Mouse (Mus musculus): Measurements from ENCODE around the gene Snx17. TPM values are rescaled to one million over a fixed set of nuclear protein-coding genes. Genes with fewer than 3 reads are reported as not detected.

The Snx17 gene
- 35.3 and 42.8 TPM in 2 replicates for total RNA-seq (2014; fragmentation: Nextera tagmentation)
- total RNA-seq (2017), result 56.5 and 65.1 TPM in 2 replicates
- polyA plus RNA-seq (2012), result 36.0 and 37.0 TPM in 2 replicates

- DNase-seq (ENCODE audit: low spot score), result peak; percentile 86
- ATAC-seq (ENCODE audit: extremely low read depth, insufficient number of reproducible peaks, low FRiP score, poor library complexity, severe bottlenecking), result peak; percentile 89
- Histone ChIP-seq H3K9me3 (replicated peaks) (no peaks in the 10 kb centered on the region), H3K27me3 (ENCODE audit: insufficient read depth, low read length) (no peaks in the 10 kb centered on the region), H3K4me1 (ENCODE audit: insufficient read depth, low read depth, low read length) (peaks cover 55% of the 10 kb centered on the region), H3K36me3 (replicated peaks) (peaks cover 74% of the 10 kb centered on the region), H3K4me3 (ENCODE audit: low read depth, low read length) (peak within 1 kb of the TSS; percentile 88)
- no peak for TF ChIP-seq GATA1 (IDR thresholded peaks at IDR 0.05; ENCODE audit: borderline replicate concordance, low read length)
- no peak for TF ChIP-seq CTCF (IDR thresholded peaks at IDR 0.05; ENCODE audit: low read depth, low read length)
- no peak for TF ChIP-seq POLR2AphosphoS5 (IDR thresholded peaks at IDR 0.05; ENCODE audit: insufficient replicate concordance, low read depth, low read length)
- TF ChIP-seq TAL1 (conservative IDR thresholded peaks at IDR 0.05; ENCODE audit: low read depth, low read length), result no peak
- TF ChIP-seq GATA2 (IDR thresholded peaks at IDR 0.05; ENCODE audit: borderline replicate concordance, low read depth, low read length), result no peak
Observed at GRCm38 (mm10) chr5:31192939-31193630, at the start of gene Snx17, which contains the start of gene Eif2b4. Gene Snx17, plus strand, starts transcription at chr5:31193227. Gene Eif2b4, minus strand, starts transcription at chr5:31193430.

DNA sequence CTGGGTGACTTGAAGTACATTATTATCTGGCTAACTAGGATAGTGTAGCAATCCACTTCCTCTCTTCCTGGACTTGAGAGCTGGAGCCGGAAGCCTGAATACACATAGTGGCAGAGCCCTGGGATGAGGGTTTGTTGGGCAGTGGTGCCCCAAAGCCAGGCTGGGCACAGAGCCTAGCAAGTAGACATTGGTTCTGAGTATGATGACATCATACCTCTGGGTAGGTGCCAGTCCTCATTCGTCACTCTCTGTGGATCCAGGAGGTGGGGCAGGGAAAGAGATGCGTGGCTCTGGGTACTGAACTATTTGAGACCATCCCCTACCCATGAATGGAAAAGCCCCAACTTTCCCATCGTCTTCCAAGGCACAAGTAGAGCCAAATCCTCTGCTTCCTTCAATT, 43.2 kb upstream of the Snx17 start:
- peaks cover 75% of the 10 kb centered on the region for H3K36me3 ChIP-seq (replicated peaks)
- no peak overlapping the region for H3K4me3 ChIP-seq (ENCODE audit: low read depth, low read length)
- peaks cover 30% of the 10 kb centered on the region for H3K4me1 ChIP-seq (ENCODE audit: insufficient read depth, low read depth, low read length)
- no peak for DNase-seq (ENCODE audit: low spot score)
- no peaks in the 10 kb centered on the region for H3K27me3 ChIP-seq (ENCODE audit: insufficient read depth, low read length)
- no peaks in the 10 kb centered on the region for H3K9me3 ChIP-seq (replicated peaks)
- TF ChIP-seq CTCF (IDR thresholded peaks at IDR 0.05; ENCODE audit: low read depth, low read length), result no peak
- TF ChIP-seq GATA2 (IDR thresholded peaks at IDR 0.05; ENCODE audit: borderline replicate concordance, low read depth, low read length), result no peak
- no peak for ATAC-seq (ENCODE audit: extremely low read depth, insufficient number of reproducible peaks, low FRiP score, poor library complexity, severe bottlenecking)

GRCm38 (mm10) chr5:31151746-31152145, 41.3 kb upstream of the Snx17 start:
- H3K4me1 ChIP-seq (ENCODE audit: insufficient read depth, low read depth, low read length), result peaks cover 36% of the 10 kb centered on the region
- TF ChIP-seq TAL1 (conservative IDR thresholded peaks at IDR 0.05; ENCODE audit: low read depth, low read length) (no peak), GATA2 (IDR thresholded peaks at IDR 0.05; ENCODE audit: borderline replicate concordance, low read depth, low read length) (no peak), GATA1 (IDR thresholded peaks at IDR 0.05; ENCODE audit: borderline replicate concordance, low read length) (no peak), CTCF (IDR thresholded peaks at IDR 0.05; ENCODE audit: low read depth, low read length) (no peak), POLR2AphosphoS5 (IDR thresholded peaks at IDR 0.05; ENCODE audit: insufficient replicate concordance, low read depth, low read length) (no peak)
- H3K27me3 ChIP-seq (ENCODE audit: insufficient read depth, low read length), result no peaks in the 10 kb centered on the region
- H3K4me3 ChIP-seq (ENCODE audit: low read depth, low read length), result no peak overlapping the region
- no peak for ATAC-seq (ENCODE audit: extremely low read depth, insufficient number of reproducible peaks, low FRiP score, poor library complexity, severe bottlenecking)
- H3K36me3 ChIP-seq (replicated peaks), result peaks cover 69% of the 10 kb centered on the region
- H3K9me3 ChIP-seq (replicated peaks), result no peaks in the 10 kb centered on the region
- DNase-seq (ENCODE audit: low spot score), result no peak

DNA sequence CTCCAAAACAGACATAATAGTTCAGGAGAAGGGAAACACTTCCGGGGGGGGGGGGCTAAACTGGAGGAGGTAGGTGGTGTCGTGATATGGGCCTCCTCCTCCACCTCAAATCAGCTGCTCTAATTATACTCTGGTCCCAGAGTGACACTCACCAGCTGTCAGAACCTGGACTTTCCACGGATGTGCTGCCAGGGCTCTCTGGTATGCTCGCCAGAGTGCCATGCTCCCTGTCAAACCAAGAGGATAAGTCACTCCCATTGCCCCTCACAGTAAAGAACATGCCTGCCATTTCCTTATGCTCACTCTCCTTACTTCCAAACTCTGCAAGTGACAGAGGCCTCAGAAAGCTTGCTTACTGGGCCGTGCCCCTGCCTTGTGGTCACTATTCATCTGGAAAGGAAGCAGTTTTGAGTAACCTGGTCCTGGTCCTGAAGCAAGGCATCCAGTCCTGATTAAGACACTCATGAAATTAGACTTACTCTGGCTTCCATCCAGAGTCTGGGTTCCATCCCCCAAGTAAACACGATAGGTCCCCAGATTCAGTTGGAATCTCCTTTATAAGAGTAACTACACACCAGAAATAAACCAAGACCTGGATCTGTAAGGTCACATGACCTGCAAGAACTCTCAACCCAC, 39.4 kb upstream of the Snx17 start:
- TF ChIP-seq TAL1 (conservative IDR thresholded peaks at IDR 0.05; ENCODE audit: low read depth, low read length) (no peak), GATA1 (IDR thresholded peaks at IDR 0.05; ENCODE audit: borderline replicate concordance, low read length) (no peak)
- Histone ChIP-seq H3K9me3 (replicated peaks) (no peaks in the 10 kb centered on the region), H3K4me3 (ENCODE audit: low read depth, low read length) (peak overlapping the region; percentile 84), H3K36me3 (replicated peaks) (peaks cover 69% of the 10 kb centered on the region), H3K27me3 (ENCODE audit: insufficient read depth, low read length) (no peaks in the 10 kb centered on the region), H3K4me1 (ENCODE audit: insufficient read depth, low read depth, low read length) (peaks cover 33% of the 10 kb centered on the region)
- DNase-seq (ENCODE audit: low spot score), result no peak
- no peak for ATAC-seq (ENCODE audit: extremely low read depth, insufficient number of reproducible peaks, low FRiP score, poor library complexity, severe bottlenecking)

GRCm38 (mm10) chr5:31154152-31154553, 38.9 kb upstream of the Snx17 start, which contains the start of gene Mpv17:
Gene Mpv17, minus strand, starts transcription at chr5:31154251.
- Histone ChIP-seq H3K4me1 (ENCODE audit: insufficient read depth, low read depth, low read length) (peaks cover 33% of the 10 kb centered on the region), H3K4me3 (ENCODE audit: low read depth, low read length) (peak within 1 kb of the TSS; percentile 84), H3K9me3 (replicated peaks) (no peaks in the 10 kb centered on the region), H3K27me3 (ENCODE audit: insufficient read depth, low read length) (no peaks in the 10 kb centered on the region), H3K36me3 (replicated peaks) (peaks cover 72% of the 10 kb centered on the region)
- peak; percentile 90 for DNase-seq (ENCODE audit: low spot score)
- TF ChIP-seq GATA2 (IDR thresholded peaks at IDR 0.05; ENCODE audit: borderline replicate concordance, low read depth, low read length) (no peak), POLR2AphosphoS5 (IDR thresholded peaks at IDR 0.05; ENCODE audit: insufficient replicate concordance, low read depth, low read length) (no peak), TAL1 (conservative IDR thresholded peaks at IDR 0.05; ENCODE audit: low read depth, low read length) (no peak), CTCF (IDR thresholded peaks at IDR 0.05; ENCODE audit: low read depth, low read length) (no peak), GATA1 (IDR thresholded peaks at IDR 0.05; ENCODE audit: borderline replicate concordance, low read length) (no peak)
- ATAC-seq (ENCODE audit: extremely low read depth, insufficient number of reproducible peaks, low FRiP score, poor library complexity, severe bottlenecking), result peak; percentile 92

DNA sequence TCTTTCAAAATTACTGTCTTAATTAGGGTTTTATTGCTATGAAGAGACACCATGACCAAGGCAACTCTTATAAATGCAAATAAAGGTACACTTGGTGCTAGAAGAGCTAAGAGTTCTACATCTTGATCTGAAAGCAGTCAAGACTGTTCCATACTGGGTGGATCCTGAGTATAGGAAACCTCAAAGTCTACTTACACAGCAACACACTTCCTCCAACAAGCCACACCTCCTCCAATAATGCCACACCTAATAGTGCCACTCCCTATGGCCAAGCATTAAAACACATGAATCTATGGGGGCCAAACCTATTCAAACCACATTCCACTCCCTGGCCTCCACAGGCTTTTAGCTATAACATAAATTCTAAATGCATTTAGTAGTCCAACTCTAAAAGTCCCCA, 30.6 kb upstream of the Snx17 start:
- no peak for ATAC-seq (ENCODE audit: extremely low read depth, insufficient number of reproducible peaks, low FRiP score, poor library complexity, severe bottlenecking)
- TF ChIP-seq GATA1 (IDR thresholded peaks at IDR 0.05; ENCODE audit: borderline replicate concordance, low read length) (no peak), POLR2AphosphoS5 (IDR thresholded peaks at IDR 0.05; ENCODE audit: insufficient replicate concordance, low read depth, low read length) (no peak), CTCF (IDR thresholded peaks at IDR 0.05; ENCODE audit: low read depth, low read length) (no peak), GATA2 (IDR thresholded peaks at IDR 0.05; ENCODE audit: borderline replicate concordance, low read depth, low read length) (no peak), TAL1 (conservative IDR thresholded peaks at IDR 0.05; ENCODE audit: low read depth, low read length) (no peak)
- Histone ChIP-seq H3K4me3 (ENCODE audit: low read depth, low read length) (no peak overlapping the region), H3K36me3 (replicated peaks) (peaks cover 97% of the 10 kb centered on the region), H3K9me3 (replicated peaks) (no peaks in the 10 kb centered on the region), H3K4me1 (ENCODE audit: insufficient read depth, low read depth, low read length) (peaks cover 9% of the 10 kb centered on the region), H3K27me3 (ENCODE audit: insufficient read depth, low read length) (no peaks in the 10 kb centered on the region)
- DNase-seq (ENCODE audit: low spot score), result no peak
